Mouse (Mus musculus): ENCODE data around the gene Klhl22. TPM values are rescaled to one million over a fixed set of nuclear protein-coding genes. Genes with fewer than 3 reads are reported as not detected.

Gene Klhl22
- polyA plus RNA-seq, 1 experiment from 2014 or later, result 59.2 TPM

- Histone ChIP-seq H3K9ac (ENCODE audit: low read depth, low read length) (peak within 1 kb of the TSS; percentile 85), H3K27ac (ENCODE audit: low read length) (peak within 1 kb of the TSS; percentile 94), H3K4me3 (ENCODE audit: low read length) (peak within 1 kb of the TSS; percentile 71), H3K27me3 (replicated peaks; ENCODE audit: control insufficient read depth, insufficient read depth, low read length) (peaks cover 26% of the 10 kb centered on the region), H3K4me1 (ENCODE audit: control insufficient read depth, insufficient read depth, low read length) (peaks cover 34% of the 10 kb centered on the region), H3K36me3 (ENCODE audit: control insufficient read depth, insufficient read depth, low read length) (no peaks in the 10 kb centered on the region), H3K9me3 (ENCODE audit: control insufficient read depth, low read length) (no peaks in the 10 kb centered on the region), H3K4me2 (ENCODE audit: low read depth, low read length) (peak within 1 kb of the TSS; percentile 89)
- peak; percentile 64 for ATAC-seq
- WGBS, result 2% methylated on average over 74 of the region's 81 CpGs
Observed at GRCm38 (mm10) chr16:17796971-17797811, 37.8 kb downstream of the Klhl22 start, which contains the start of gene Scarf2. Gene Scarf2 (plus strand): TSS chr16:17797282.

GRCm38 (mm10) chr16:17797812-17798311 is 38.4 kb downstream of the Klhl22 start:
- H3K4me2 ChIP-seq (ENCODE audit: low read depth, low read length), result peak overlapping the region; percentile 89
- H3K9ac ChIP-seq (ENCODE audit: low read depth, low read length), result peak overlapping the region; percentile 85
- H3K9me3 ChIP-seq (ENCODE audit: control insufficient read depth, low read length), result no peaks in the 10 kb centered on the region
- peak overlapping the region; percentile 71 for H3K4me3 ChIP-seq (ENCODE audit: low read length)
- 5% methylated on average over 29 of the region's 29 CpGs for WGBS
- H3K36me3 ChIP-seq (ENCODE audit: control insufficient read depth, insufficient read depth, low read length), result no peaks in the 10 kb centered on the region; the same call in 1 of the 2 replicates
- H3K27ac ChIP-seq (ENCODE audit: low read length), result peak overlapping the region; percentile 94
- H3K27me3 ChIP-seq (replicated peaks; ENCODE audit: control insufficient read depth, insufficient read depth, low read length), result peaks cover 32% of the 10 kb centered on the region
- ATAC-seq, result peak; percentile 23; the same call in 1 of the 2 replicates
- H3K4me1 ChIP-seq (ENCODE audit: control insufficient read depth, insufficient read depth, low read length), result peaks cover 40% of the 10 kb centered on the region

GRCm38 (mm10) chr16:17798321-17799180 is 39.1 kb downstream of the Klhl22 start:
- Histone ChIP-seq H3K4me1 (ENCODE audit: control insufficient read depth, insufficient read depth, low read length) (peaks cover 47% of the 10 kb centered on the region), H3K27me3 (replicated peaks; ENCODE audit: control insufficient read depth, insufficient read depth, low read length) (peaks cover 38% of the 10 kb centered on the region)
- 5% methylated on average over 33 of the region's 45 CpGs for WGBS

GRCm38 (mm10) chr16:17799584-17799983 is 40.2 kb downstream of the Klhl22 start:
- Histone ChIP-seq H3K27ac (ENCODE audit: low read length) (no peak overlapping the region), H3K27me3 (replicated peaks; ENCODE audit: control insufficient read depth, insufficient read depth, low read length) (peaks cover 46% of the 10 kb centered on the region), H3K9me3 (ENCODE audit: control insufficient read depth, low read length) (no peaks in the 10 kb centered on the region), H3K36me3 (ENCODE audit: control insufficient read depth, insufficient read depth, low read length) (peaks cover 5% of the 10 kb centered on the region; the same call in 1 of the 2 replicates), H3K4me2 (ENCODE audit: low read depth, low read length) (no peak overlapping the region), H3K4me3 (ENCODE audit: low read length) (no peak overlapping the region), H3K9ac (ENCODE audit: low read depth, low read length) (no peak overlapping the region), H3K4me1 (ENCODE audit: control insufficient read depth, insufficient read depth, low read length) (peaks cover 58% of the 10 kb centered on the region)
- no peak for ATAC-seq

More at GRCm38 (mm10) chr16:17798321-17799180, 39.1 kb downstream of the Klhl22 start:
- Histone ChIP-seq H3K9ac (ENCODE audit: low read depth, low read length) (peak overlapping the region; percentile 85), H3K9me3 (ENCODE audit: control insufficient read depth, low read length) (no peaks in the 10 kb centered on the region), H3K36me3 (ENCODE audit: control insufficient read depth, insufficient read depth, low read length) (peaks cover 5% of the 10 kb centered on the region; the same call in 1 of the 2 replicates), H3K27ac (ENCODE audit: low read length) (peak overlapping the region; percentile 94), H3K4me3 (ENCODE audit: low read length) (peak overlapping the region; percentile 71), H3K4me2 (ENCODE audit: low read depth, low read length) (peak overlapping the region; percentile 89)
- peak; percentile 74 for ATAC-seq

- WGBS, result 24% methylated on average over 7 of the region's 7 CpGs
- no peak overlapping the region for H3K27ac ChIP-seq (ENCODE audit: low read length)
- no peak overlapping the region for H3K9ac ChIP-seq (ENCODE audit: low read depth, low read length)
- H3K36me3 ChIP-seq (ENCODE audit: control insufficient read depth, insufficient read depth, low read length), result peaks cover 6% of the 10 kb centered on the region; the same call in 1 of the 2 replicates
- peaks cover 57% of the 10 kb centered on the region for H3K27me3 ChIP-seq (replicated peaks; ENCODE audit: control insufficient read depth, insufficient read depth, low read length)
- peaks cover 68% of the 10 kb centered on the region for H3K4me1 ChIP-seq (ENCODE audit: control insufficient read depth, insufficient read depth, low read length)
- H3K4me3 ChIP-seq (ENCODE audit: low read length), result no peak overlapping the region
- no peaks in the 10 kb centered on the region for H3K9me3 ChIP-seq (ENCODE audit: control insufficient read depth, low read length)
- H3K4me2 ChIP-seq (ENCODE audit: low read depth, low read length), result no peak overlapping the region
- no peak for ATAC-seq
Observed at GRCm38 (mm10) chr16:17801777-17802455, 42.5 kb downstream of the Klhl22 start.

GRCm38 (mm10) chr16:17802456-17802838 is 43.0 kb downstream of the Klhl22 start:
- Histone ChIP-seq H3K27me3 (replicated peaks; ENCODE audit: control insufficient read depth, insufficient read depth, low read length) (peaks cover 53% of the 10 kb centered on the region), H3K36me3 (ENCODE audit: control insufficient read depth, insufficient read depth, low read length) (peaks cover 6% of the 10 kb centered on the region; the same call in 1 of the 2 replicates), H3K27ac (ENCODE audit: low read length) (no peak overlapping the region), H3K9ac (ENCODE audit: low read depth, low read length) (peak overlapping the region; percentile 53), H3K4me2 (ENCODE audit: low read depth, low read length) (peak overlapping the region; percentile 71), H3K9me3 (ENCODE audit: control insufficient read depth, low read length) (no peaks in the 10 kb centered on the region), H3K4me1 (ENCODE audit: control insufficient read depth, insufficient read depth, low read length) (peaks cover 71% of the 10 kb centered on the region), H3K4me3 (ENCODE audit: low read length) (peak overlapping the region; percentile 45)
- no peak for ATAC-seq
- WGBS, result 30% methylated on average over 18 of the region's 18 CpGs

GRCm38 (mm10) chr16:17802839-17803674 is 43.6 kb downstream of the Klhl22 start:
- Histone ChIP-seq H3K27me3 (replicated peaks; ENCODE audit: control insufficient read depth, insufficient read depth, low read length) (peaks cover 51% of the 10 kb centered on the region), H3K4me1 (ENCODE audit: control insufficient read depth, insufficient read depth, low read length) (peaks cover 74% of the 10 kb centered on the region), H3K36me3 (ENCODE audit: control insufficient read depth, insufficient read depth, low read length) (peaks cover 6% of the 10 kb centered on the region; the same call in 1 of the 2 replicates), H3K9ac (ENCODE audit: low read depth, low read length) (peak overlapping the region; percentile 53), H3K9me3 (ENCODE audit: control insufficient read depth, low read length) (no peaks in the 10 kb centered on the region), H3K4me2 (ENCODE audit: low read depth, low read length) (peak overlapping the region; percentile 71), H3K4me3 (ENCODE audit: low read length) (peak overlapping the region; percentile 45), H3K27ac (ENCODE audit: low read length) (no peak overlapping the region)
- WGBS, result 21% methylated on average over 83 of the region's 83 CpGs
- ATAC-seq, result no peak

All from intestine, embryonic 16.5 days (tissue).